Mouse (Mus musculus) hindlimb bud, embryonic 11.5 days (tissue): ENCODE measurements around the gene Kmt2d.

Experiments used
- DNase-seq: peaks from one replicate; pipeline ENCODE4 v3.0.0-alpha.2; 2012; ENCODE audit warnings: low read depth, low spot score; ENCODE audit errors: extremely low spot score

Gene Kmt2d

GRCm38 (mm10) chr15:98859319-98860043 is 11.5 kb downstream of the Kmt2d start:
- DNase-seq = no peak

GRCm38 (mm10) chr15:98854214-98854613 is 16.8 kb downstream of the Kmt2d start:
- DNase-seq = no peak

GRCm38 (mm10) chr15:98853161-98853937 is 17.7 kb downstream of the Kmt2d start:
- no peak for DNase-seq

GRCm38 (mm10) chr15:98852733-98853132 is 18.3 kb downstream of the Kmt2d start:
- no peak for DNase-seq

GRCm38 (mm10) chr15:98852071-98852470 is 18.9 kb downstream of the Kmt2d start:
- no peak for DNase-seq

GRCm38 (mm10) chr15:98851229-98851818 is 19.7 kb downstream of the Kmt2d start:
- DNase-seq = no peak

- DNase-seq = no peak
These were observed 20.3 kb downstream of the Kmt2d start for GRCm38 (mm10) chr15:98850668-98851067.

- no peak for DNase-seq
These were observed 20.9 kb downstream of the Kmt2d start for GRCm38 (mm10) chr15:98849956-98850600.

GRCm38 (mm10) chr15:98849165-98849564 is 21.8 kb downstream of the Kmt2d start:
- DNase-seq = no peak

- no peak for DNase-seq
These were observed 24.9 kb downstream of the Kmt2d start for GRCm38 (mm10) chr15:98846140-98846539.

- no peak for DNase-seq
These were observed 25.9 kb downstream of the Kmt2d start for GRCm38 (mm10) chr15:98845149-98845548.

GRCm38 (mm10) chr15:98843595-98844223 is 27.3 kb downstream of the Kmt2d start:
- DNase-seq = no peak

GRCm38 (mm10) chr15:98839671-98840585 is 31.1 kb downstream of the Kmt2d start:
- DNase-seq = no peak

GRCm38 (mm10) chr15:98839161-98839560 is 31.8 kb downstream of the Kmt2d start:
- no peak for DNase-seq

- no peak for DNase-seq
These were observed 33.3 kb downstream of the Kmt2d start for GRCm38 (mm10) chr15:98837743-98838103.

- DNase-seq = no peak
These were observed 33.8 kb downstream of the Kmt2d start for GRCm38 (mm10) chr15:98837006-98837742.

- no peak for DNase-seq
These were observed 35.7 kb downstream of the Kmt2d start for GRCm38 (mm10) chr15:98835291-98835690.

- no peak for DNase-seq
These were observed 36.9 kb downstream of the Kmt2d start for GRCm38 (mm10) chr15:98834059-98834458.

- no peak for DNase-seq
These were observed 37.7 kb downstream of the Kmt2d start for GRCm38 (mm10) chr15:98833281-98833680.
